Mouse (Mus musculus) kidney, postnatal 0 days (tissue): ENCODE results near the gene Lrch1. TPM values are rescaled to one million over a fixed set of nuclear protein-coding genes. Genes with fewer than 3 reads are reported as not detected.
A peak's percentile ranks its signal among the peaks of the same experiment; 100 is the strongest.

Experiments used
- ATAC-seq: fragments of 200-750 bp; cut with Nextera tagmentation; replicated peaks from 2 replicates; pipeline ENCODE4 v1.8.0; 2017; ENCODE audit warnings: low read depth, moderate number of reproducible peaks, moderate TSS enrichment, moderate library complexity; ENCODE audit not compliant: low FRiP score
- DNase-seq: peaks from one replicate; pipeline ENCODE4 v3.0.0-alpha.2; 2016; ENCODE audit warnings: low spot score
- H3K27ac ChIP-seq: fragments of 300-500 bp; sonication (generic); 2 replicates; pipeline ENCODE4 v1.5.1; 2014; ENCODE audit warnings: mild to moderate bottlenecking
- H3K27me3 ChIP-seq: fragments of 300-500 bp; sonication (generic); 2 replicates; pipeline ENCODE4 v1.6.1; 2014; ENCODE audit warnings: low read length, mixed read lengths; ENCODE audit not compliant: insufficient read depth
- H3K36me3 ChIP-seq: fragments of 300-500 bp; sonication (generic); 2 replicates; pipeline ENCODE4 v1.6.1; 2014; ENCODE audit warnings: low read length, mixed read lengths; ENCODE audit not compliant: insufficient read depth
- H3K4me1 ChIP-seq: fragments of 300-500 bp; sonication (generic); replicated peaks from 2 replicates; pipeline ENCODE4 v1.6.1; 2014; ENCODE audit warnings: antibody characterized with exemption, low read length, mixed read lengths; ENCODE audit not compliant: insufficient read depth
- H3K4me2 ChIP-seq: fragments of 300-500 bp; sonication (generic); 2 replicates; pipeline ENCODE4 v1.6.1; 2014; ENCODE audit warnings: mild to moderate bottlenecking, low read length, moderate library complexity, mixed read lengths
- H3K4me3 ChIP-seq: fragments of 300-500 bp; sonication (generic); replicated peaks from 2 replicates; pipeline ENCODE4 v1.5.1; 2014; ENCODE audit warnings: low read depth, low read length
- H3K9ac ChIP-seq: fragments of 300-500 bp; sonication (generic); 2 replicates; pipeline ENCODE4 v1.6.1; 2014; ENCODE audit warnings: low read depth, low read length
- H3K9me3 ChIP-seq: fragments of 300-500 bp; sonication (generic); replicated peaks from 2 replicates; pipeline ENCODE4 v1.6.1; 2016; ENCODE audit warnings: low read length, inconsistent platforms, mixed read lengths
- CTCF ChIP-seq: IDR thresholded peaks from 2 replicates; pipeline ENCODE4 v1.5.1; 2016; ENCODE audit warnings: antibody characterized with exemption, low read depth, mild to moderate bottlenecking, moderate library complexity
- WGBS: fragments of 180-500 bp; shearing (Covaris S2); extraction: QIAGEN DNeasy Blood & Tissue Kit; methylation state at CpG from one replicate; pipeline ENCODE4 v1.1.7; 2014; 5-methylcytosine and 5-hydroxymethylcytosine counted together
- polyA plus RNA-seq: library from polyadenylated mRNA; unstranded; fragments of >200 nt; fragmentation: Nextera tagmentation; extraction: Ambion mirVana; gene quantifications from 2 replicates; pipeline ENCODE4 v1.2.1, GENCODE M21; 2015

The Lrch1 gene
- polyA plus RNA-seq, 1 experiment from 2014 or later = 16.3 TPM

- no peak overlapping the region for H3K4me2 ChIP-seq
- no peaks in the 10 kb centered on the region for H3K9me3 ChIP-seq
- peak; percentile 46; the same call in 1 of the 2 replicates for ATAC-seq
- H3K9ac ChIP-seq = no peak overlapping the region
- DNase-seq = no peak
- H3K4me1 ChIP-seq = peaks cover 37% of the 10 kb centered on the region
- H3K27ac ChIP-seq = peak overlapping the region; percentile 56
- no peak overlapping the region for H3K4me3 ChIP-seq
- H3K27me3 ChIP-seq = no peaks in the 10 kb centered on the region
- 33% methylated on average over 4 of the region's 4 CpGs for WGBS
- H3K36me3 ChIP-seq = no peaks in the 10 kb centered on the region
- TF ChIP-seq CTCF = no peak
Observed at GRCm38 (mm10) chr14:74871220-74871619, 76.5 kb downstream of the Lrch1 start.

- Histone ChIP-seq H3K4me1 (peaks cover 56% of the 10 kb centered on the region), H3K27me3 (no peaks in the 10 kb centered on the region), H3K4me3 (no peak overlapping the region), H3K36me3 (no peaks in the 10 kb centered on the region), H3K9ac (no peak overlapping the region), H3K9me3 (no peaks in the 10 kb centered on the region), H3K27ac (no peak overlapping the region), H3K4me2 (no peak overlapping the region)
- DNase-seq (no peak), ATAC-seq (no peak)
- 80% methylated on average over 4 of the region's 4 CpGs for WGBS
- no peak for TF ChIP-seq CTCF
Observed at GRCm38 (mm10) chr14:74868902-74869230, 78.8 kb downstream of the Lrch1 start.

- H3K9me3 ChIP-seq = no peaks in the 10 kb centered on the region
- no peak overlapping the region for H3K9ac ChIP-seq
- H3K4me2 ChIP-seq = no peak overlapping the region
- WGBS = 83% methylated on average over 2 of the region's 2 CpGs
- TF ChIP-seq CTCF = no peak
- H3K36me3 ChIP-seq = no peaks in the 10 kb centered on the region
- ATAC-seq (no peak), DNase-seq (no peak)
- H3K4me3 ChIP-seq = no peak overlapping the region
- no peaks in the 10 kb centered on the region for H3K27me3 ChIP-seq
- peaks cover 58% of the 10 kb centered on the region for H3K4me1 ChIP-seq
- H3K27ac ChIP-seq = no peak overlapping the region
Observed at GRCm38 (mm10) chr14:74868188-74868901, 79.3 kb downstream of the Lrch1 start.

GRCm38 (mm10) chr14:74867076-74868042 lies 80.3 kb downstream of the Lrch1 start:
- Histone ChIP-seq H3K4me1 (peaks cover 53% of the 10 kb centered on the region), H3K9ac (0 out of 2 replicates have a peak overlapping the region, but pooled peaks have one; percentile 13), H3K27ac (peak overlapping the region; percentile 44; the same call in 1 of the 2 replicates), H3K36me3 (no peaks in the 10 kb centered on the region), H3K9me3 (no peaks in the 10 kb centered on the region), H3K27me3 (no peaks in the 10 kb centered on the region), H3K4me2 (peak overlapping the region; percentile 31), H3K4me3 (no peak overlapping the region; the same call in 1 of the 2 replicates)
- ATAC-seq (no peak), DNase-seq (peak; percentile 49)
- no peak for TF ChIP-seq CTCF
- 38% methylated on average over 20 of the region's 20 CpGs for WGBS

GRCm38 (mm10) chr14:74865738-74866137 lies 81.9 kb downstream of the Lrch1 start:
- no peak for DNase-seq
- H3K4me3 ChIP-seq = no peak overlapping the region
- H3K4me2 ChIP-seq = no peak overlapping the region
- H3K36me3 ChIP-seq = no peaks in the 10 kb centered on the region
- no peaks in the 10 kb centered on the region for H3K27me3 ChIP-seq
- H3K4me1 ChIP-seq = peaks cover 48% of the 10 kb centered on the region
- WGBS = 28% methylated on average over 3 of the region's 3 CpGs
- no peak overlapping the region for H3K9ac ChIP-seq
- no peak for ATAC-seq
- no peak for TF ChIP-seq CTCF
- H3K9me3 ChIP-seq = no peaks in the 10 kb centered on the region
- peak overlapping the region; percentile 62 for H3K27ac ChIP-seq

- peaks cover 47% of the 10 kb centered on the region for H3K4me1 ChIP-seq
- WGBS = 51% methylated on average over 5 of the region's 5 CpGs
- peak; percentile 13; the same call in 1 of the 2 replicates for TF ChIP-seq CTCF
Observed at GRCm38 (mm10) chr14:74864805-74865483, 82.7 kb downstream of the Lrch1 start.

More at GRCm38 (mm10) chr14:74864805-74865483, 82.7 kb downstream of the Lrch1 start:
- Histone ChIP-seq H3K4me3 (no peak overlapping the region), H3K27ac (peak overlapping the region; percentile 62), H3K4me2 (no peak overlapping the region), H3K27me3 (no peaks in the 10 kb centered on the region), H3K36me3 (no peaks in the 10 kb centered on the region), H3K9ac (no peak overlapping the region), H3K9me3 (no peaks in the 10 kb centered on the region)
- peak; percentile 48 for ATAC-seq
- peak; percentile 72 for DNase-seq
